Mouse (Mus musculus): ENCODE data around the gene Zar1l. TPM values are rescaled to one million over a fixed set of nuclear protein-coding genes. Genes with fewer than 3 reads are reported as not detected.

The Zar1l gene
- polyA plus RNA-seq, 1 experiment from 2014 or later: not detected

- no peak overlapping the region for H3K4me3 ChIP-seq (replicated peaks)
- H3K27me3 ChIP-seq: no peaks in the 10 kb centered on the region
- no peak overlapping the region for H3K4me2 ChIP-seq
- WGBS: 76% methylated on average over 6 of the region's 6 CpGs
- no peaks in the 10 kb centered on the region for H3K9me3 ChIP-seq
- no peak overlapping the region for H3K27ac ChIP-seq
- ATAC-seq (ENCODE audit: low FRiP score): no peak
- no peak overlapping the region for H3K9ac ChIP-seq
- H3K36me3 ChIP-seq (replicated peaks): peaks cover 3% of the 10 kb centered on the region; the same call in 1 of the 2 replicates
- H3K4me1 ChIP-seq: no peaks in the 10 kb centered on the region
These were observed 49.5 kb downstream of the Zar1l start for GRCm38 (mm10) chr5:150468431-150468830.

GRCm38 (mm10) chr5:150466132-150466531, 51.8 kb downstream of the Zar1l start:
- no peak overlapping the region for H3K27ac ChIP-seq
- no peak overlapping the region for H3K4me2 ChIP-seq
- no peak overlapping the region for H3K9ac ChIP-seq
- no peaks in the 10 kb centered on the region for H3K27me3 ChIP-seq
- no peak overlapping the region for H3K4me3 ChIP-seq (replicated peaks)
- H3K9me3 ChIP-seq: no peaks in the 10 kb centered on the region
- no peaks in the 10 kb centered on the region for H3K4me1 ChIP-seq
- 87% methylated on average over 12 of the region's 12 CpGs for WGBS
- no peak for ATAC-seq (ENCODE audit: low FRiP score)
- H3K36me3 ChIP-seq (replicated peaks): no peaks in the 10 kb centered on the region; the same call in 1 of the 2 replicates

GRCm38 (mm10) chr5:150465218-150465617, 52.7 kb downstream of the Zar1l start:
- H3K4me3 ChIP-seq (replicated peaks): no peak overlapping the region
- no peak for ATAC-seq (ENCODE audit: low FRiP score)
- no peaks in the 10 kb centered on the region; the same call in 1 of the 2 replicates for H3K36me3 ChIP-seq (replicated peaks)
- no peaks in the 10 kb centered on the region for H3K9me3 ChIP-seq
- H3K9ac ChIP-seq: no peak overlapping the region
- WGBS: 91% methylated on average over 6 of the region's 6 CpGs
- no peak overlapping the region for H3K4me2 ChIP-seq
- no peak overlapping the region for H3K27ac ChIP-seq
- H3K4me1 ChIP-seq: no peaks in the 10 kb centered on the region
- no peaks in the 10 kb centered on the region for H3K27me3 ChIP-seq

- H3K27ac ChIP-seq: no peak overlapping the region
- H3K9ac ChIP-seq: no peak overlapping the region
- H3K4me1 ChIP-seq: no peaks in the 10 kb centered on the region
- H3K9me3 ChIP-seq: no peaks in the 10 kb centered on the region; the same call in 1 of the 2 replicates
- 67% methylated on average over 3 of the region's 3 CpGs for WGBS
- H3K27me3 ChIP-seq: no peaks in the 10 kb centered on the region
- H3K4me3 ChIP-seq (replicated peaks): no peak overlapping the region
- no peak for ATAC-seq (ENCODE audit: low FRiP score)
- no peak overlapping the region for H3K4me2 ChIP-seq
- H3K36me3 ChIP-seq (replicated peaks): peaks cover 2% of the 10 kb centered on the region
These were observed 53.2 kb downstream of the Zar1l start for GRCm38 (mm10) chr5:150464721-150465120.

- Histone ChIP-seq H3K4me2 (no peak overlapping the region), H3K9me3 (no peaks in the 10 kb centered on the region; the same call in 1 of the 2 replicates), H3K9ac (no peak overlapping the region), H3K4me1 (no peaks in the 10 kb centered on the region), H3K27me3 (no peaks in the 10 kb centered on the region), H3K27ac (no peak overlapping the region), H3K36me3 (replicated peaks) (peaks cover 11% of the 10 kb centered on the region), H3K4me3 (replicated peaks) (no peak overlapping the region)
- ATAC-seq (ENCODE audit: low FRiP score): no peak
- WGBS: 84% methylated on average over 4 of the region's 4 CpGs
These were observed 58.2 kb downstream of the Zar1l start for GRCm38 (mm10) chr5:150459801-150460200.

GRCm38 (mm10) chr5:150457904-150458739, 59.8 kb downstream of the Zar1l start:
- Histone ChIP-seq H3K36me3 (replicated peaks) (peaks cover 26% of the 10 kb centered on the region), H3K27ac (no peak overlapping the region)
- no peak for ATAC-seq (ENCODE audit: low FRiP score)

GRCm38 (mm10) chr5:150457165-150457903, 60.6 kb downstream of the Zar1l start:
- H3K4me2 ChIP-seq: no peak overlapping the region

More at GRCm38 (mm10) chr5:150457904-150458739, 59.8 kb downstream of the Zar1l start:
- peaks cover 5% of the 10 kb centered on the region; the same call in 1 of the 2 replicates for H3K9me3 ChIP-seq
- 79% methylated on average over 17 of the region's 17 CpGs for WGBS
- H3K4me2 ChIP-seq: no peak overlapping the region
- no peak overlapping the region for H3K4me3 ChIP-seq (replicated peaks)
- no peaks in the 10 kb centered on the region for H3K27me3 ChIP-seq
- H3K9ac ChIP-seq: no peak overlapping the region
- H3K4me1 ChIP-seq: no peaks in the 10 kb centered on the region

More at GRCm38 (mm10) chr5:150457165-150457903, 60.6 kb downstream of the Zar1l start:
- no peaks in the 10 kb centered on the region for H3K27me3 ChIP-seq
- H3K36me3 ChIP-seq (replicated peaks): peaks cover 29% of the 10 kb centered on the region
- no peak overlapping the region for H3K9ac ChIP-seq
- peaks cover 10% of the 10 kb centered on the region; the same call in 1 of the 2 replicates for H3K9me3 ChIP-seq
- no peak overlapping the region for H3K27ac ChIP-seq
- 93% methylated on average over 17 of the region's 17 CpGs for WGBS
- no peaks in the 10 kb centered on the region for H3K4me1 ChIP-seq
- H3K4me3 ChIP-seq (replicated peaks): no peak overlapping the region
- no peak for ATAC-seq (ENCODE audit: low FRiP score)

Other genes with a start within 250 kb of the Zar1l start
- gene Brca2, start 4.5 kb upstream of the Zar1l start, polyA plus RNA-seq (2016; fragmentation: Nextera tagmentation; extraction: Ambion mirVana): 27.2 and 27.5 TPM in 2 replicates
- gene N4bp2l1, start 79.0 kb upstream of the Zar1l start, polyA plus RNA-seq (2016; fragmentation: Nextera tagmentation; extraction: Ambion mirVana): 3.3 and 3.7 TPM in 2 replicates
- 34.6 and 39.4 TPM in 2 replicates for gene N4bp2l2, start 148.0 kb upstream of the Zar1l start, polyA plus RNA-seq (2016; fragmentation: Nextera tagmentation; extraction: Ambion mirVana)
- gene Pds5b, start 155.6 kb upstream of the Zar1l start, polyA plus RNA-seq (2016; fragmentation: Nextera tagmentation; extraction: Ambion mirVana): 46.2 and 47.4 TPM in 2 replicates